Mouse (Mus musculus): ENCODE results near the gene Capns1. TPM values are rescaled to one million over a fixed set of nuclear protein-coding genes. Genes with fewer than 3 reads are reported as not detected.

The Capns1 gene
- total RNA-seq, 1 experiment: 164 TPM

- Histone ChIP-seq H3K27ac (ENCODE audit: insufficient read depth, low read depth, low read length, poor library complexity, severe bottlenecking) (peak overlapping the region; percentile 32; the same call in 1 of the 2 replicates), H3K9me3 (ENCODE audit: control insufficient read depth, insufficient read depth, low read depth, low read length) (no peaks in the 10 kb centered on the region), H3K36me3 (ENCODE audit: control insufficient read depth, insufficient read depth, low read length, poor library complexity, severe bottlenecking) (peaks cover 52% of the 10 kb centered on the region), H3K9ac (ENCODE audit: insufficient read depth, low read depth, low read length, poor library complexity, severe bottlenecking) (no peak overlapping the region; the same call in 1 of the 2 replicates), H3K4me1 (ENCODE audit: control insufficient read depth in 2 of 2, insufficient read depth in 2 of 2, low read length in 2 of 2, poor library complexity in 1 of 2) (peaks cover 0 to 32% of the 10 kb centered on the region in 2 experiments; a peak in 2 of 4 replicates), H3K4me3 (ENCODE audit: insufficient read depth in 1 of 2, low read depth in 1 of 2, low read length in 2 of 2, poor library complexity in 1 of 2, severe bottlenecking in 1 of 2) (no peak overlapping the region)
- peak; percentile 68 for DNase-seq (ENCODE audit: low read depth, low spot score)
- no peak for TF ChIP-seq HCFC1 (IDR thresholded peaks at IDR 0.05; ENCODE audit: borderline replicate concordance, insufficient read depth, low read length)
- no peak for TF ChIP-seq MAFK (IDR thresholded peaks at IDR 0.05; ENCODE audit: insufficient read depth, low read depth, low read length)
- no peak for TF ChIP-seq CHD2 (IDR thresholded peaks at IDR 0.05; ENCODE audit: low read depth, low read length)
- TF ChIP-seq ZNF384 (IDR thresholded peaks at IDR 0.05; ENCODE audit: low read depth, low read length): no peak
- TF ChIP-seq ZC3H11A (IDR thresholded peaks at IDR 0.05; ENCODE audit: borderline replicate concordance, low read depth, low read length): no peak
- in situ Hi-C loops (cut with MboI; ENCODE audit: low sequenced_read_pairs in 2 of 2, unreplicated experiment in 2 of 2): no loop called here
These were observed 9.5 kb downstream of the Capns1 start for GRCm38 (mm10) chr7:30189116-30189491.

GRCm38 (mm10) chr7:30188344-30189115 lies 10.1 kb downstream of the Capns1 start:
- Histone ChIP-seq H3K9ac (ENCODE audit: insufficient read depth, low read depth, low read length, poor library complexity, severe bottlenecking) (no peak overlapping the region; the same call in 1 of the 2 replicates), H3K27ac (ENCODE audit: insufficient read depth, low read depth, low read length, poor library complexity, severe bottlenecking) (peak overlapping the region; percentile 44; the same call in 1 of the 2 replicates), H3K4me3 (ENCODE audit: insufficient read depth in 1 of 2, low read depth in 1 of 2, low read length in 2 of 2, poor library complexity in 1 of 2, severe bottlenecking in 1 of 2) (no peak overlapping the region), H3K36me3 (ENCODE audit: control insufficient read depth, insufficient read depth, low read length, poor library complexity, severe bottlenecking) (peaks cover 52% of the 10 kb centered on the region), H3K9me3 (ENCODE audit: control insufficient read depth, insufficient read depth, low read depth, low read length) (no peaks in the 10 kb centered on the region), H3K4me1 (ENCODE audit: control insufficient read depth in 2 of 2, insufficient read depth in 2 of 2, low read length in 2 of 2, poor library complexity in 1 of 2) (peaks cover 0 to 33% of the 10 kb centered on the region in 2 experiments; a peak in 2 of 4 replicates)
- DNase-seq (ENCODE audit: low read depth, low spot score): no peak
- in situ Hi-C loops (cut with MboI; ENCODE audit: low sequenced_read_pairs in 2 of 2, unreplicated experiment in 2 of 2): no loop called here
- TF ChIP-seq MAFK (IDR thresholded peaks at IDR 0.05; ENCODE audit: insufficient read depth, low read depth, low read length) (no peak), HCFC1 (IDR thresholded peaks at IDR 0.05; ENCODE audit: borderline replicate concordance, insufficient read depth, low read length) (no peak), ZNF384 (IDR thresholded peaks at IDR 0.05; ENCODE audit: low read depth, low read length) (no peak), ZC3H11A (IDR thresholded peaks at IDR 0.05; ENCODE audit: borderline replicate concordance, low read depth, low read length) (no peak), CHD2 (IDR thresholded peaks at IDR 0.05; ENCODE audit: low read depth, low read length) (no peak)

- no peaks in the 10 kb centered on the region for H3K9me3 ChIP-seq (ENCODE audit: control insufficient read depth, insufficient read depth, low read depth, low read length)
- H3K4me1 ChIP-seq (ENCODE audit: control insufficient read depth in 2 of 2, insufficient read depth in 2 of 2, low read length in 2 of 2, poor library complexity in 1 of 2): peaks cover 4 to 33% of the 10 kb centered on the region in 2 experiments; a peak in 3 of 4 replicates
- peaks cover 36% of the 10 kb centered on the region for H3K36me3 ChIP-seq (ENCODE audit: control insufficient read depth, insufficient read depth, low read length, poor library complexity, severe bottlenecking)
- H3K27ac ChIP-seq (ENCODE audit: insufficient read depth, low read depth, low read length, poor library complexity, severe bottlenecking): peak overlapping the region; percentile 64; the same call in 1 of the 2 replicates
- DNase-seq (ENCODE audit: low read depth, low spot score): no peak
- in situ Hi-C loops (cut with MboI; ENCODE audit: low sequenced_read_pairs in 2 of 2, unreplicated experiment in 2 of 2): no loop called here
- peak overlapping the region; percentile 52 to 64; a peak in 1 of 4 replicates for H3K4me3 ChIP-seq (ENCODE audit: insufficient read depth in 1 of 2, low read depth in 1 of 2, low read length in 2 of 2, poor library complexity in 1 of 2, severe bottlenecking in 1 of 2)
- H3K9ac ChIP-seq (ENCODE audit: insufficient read depth, low read depth, low read length, poor library complexity, severe bottlenecking): no peak overlapping the region
- no peak for TF ChIP-seq ZNF384 (IDR thresholded peaks at IDR 0.05; ENCODE audit: low read depth, low read length)
- TF ChIP-seq CHD2 (IDR thresholded peaks at IDR 0.05; ENCODE audit: low read depth, low read length): no peak
- TF ChIP-seq ZC3H11A (IDR thresholded peaks at IDR 0.05; ENCODE audit: borderline replicate concordance, low read depth, low read length): no peak
- TF ChIP-seq HCFC1 (IDR thresholded peaks at IDR 0.05; ENCODE audit: borderline replicate concordance, insufficient read depth, low read length): no peak
- TF ChIP-seq MAFK (IDR thresholded peaks at IDR 0.05; ENCODE audit: insufficient read depth, low read depth, low read length): no peak
These were observed 13.8 kb downstream of the Capns1 start for GRCm38 (mm10) chr7:30184641-30185348.

GRCm38 (mm10) chr7:30183879-30184289 lies 14.7 kb downstream of the Capns1 start, which contains the start of gene Cox7a1:
Gene Cox7a1 (plus strand): TSS chr7:30184144.
- no peaks in the 10 kb centered on the region for H3K9me3 ChIP-seq (ENCODE audit: control insufficient read depth, insufficient read depth, low read depth, low read length)
- peaks cover 4 to 31% of the 10 kb centered on the region in 2 experiments; a peak in 3 of 4 replicates for H3K4me1 ChIP-seq (ENCODE audit: control insufficient read depth in 2 of 2, insufficient read depth in 2 of 2, low read length in 2 of 2, poor library complexity in 1 of 2)
- peak within 1 kb of the TSS; percentile 64; the same call in 1 of the 2 replicates for H3K27ac ChIP-seq (ENCODE audit: insufficient read depth, low read depth, low read length, poor library complexity, severe bottlenecking)
- in situ Hi-C loops (cut with MboI; ENCODE audit: low sequenced_read_pairs in 2 of 2, unreplicated experiment in 2 of 2): no loop called here
- peak within 1 kb of the TSS; percentile 52 to 64 for H3K4me3 ChIP-seq (ENCODE audit: insufficient read depth in 1 of 2, low read depth in 1 of 2, low read length in 2 of 2, poor library complexity in 1 of 2, severe bottlenecking in 1 of 2)
- DNase-seq (ENCODE audit: low read depth, low spot score): peak; percentile 99
- peak within 1 kb of the TSS; percentile 63; the same call in 1 of the 2 replicates for H3K9ac ChIP-seq (ENCODE audit: insufficient read depth, low read depth, low read length, poor library complexity, severe bottlenecking)
- TF ChIP-seq ZNF384 (IDR thresholded peaks at IDR 0.05; ENCODE audit: low read depth, low read length) (no peak), HCFC1 (IDR thresholded peaks at IDR 0.05; ENCODE audit: borderline replicate concordance, insufficient read depth, low read length) (no peak), MAFK (IDR thresholded peaks at IDR 0.05; ENCODE audit: insufficient read depth, low read depth, low read length) (no peak), ZC3H11A (IDR thresholded peaks at IDR 0.05; ENCODE audit: borderline replicate concordance, low read depth, low read length) (no peak), CHD2 (IDR thresholded peaks at IDR 0.05; ENCODE audit: low read depth, low read length) (no peak)
- H3K36me3 ChIP-seq (ENCODE audit: control insufficient read depth, insufficient read depth, low read length, poor library complexity, severe bottlenecking): peaks cover 31% of the 10 kb centered on the region

All from ES-E14 (cell line).